Comparison of ENCODE assay signal across 9 mouse cellular contexts in genomic region chr9:40858461-40859160, GRCm38 (mm10). TPM values are rescaled to one million over a fixed set of nuclear protein-coding genes. Genes with fewer than 3 reads are reported as not detected.
DNase-seq lines count a peak whose midpoint lies in the region; ATAC-seq lines count a peak whose summit lies in the region.
"Had no signal": no experiment of that assay in that cellular context is flagged by ENCODE, and none has a peak within 500 bp of the region (broad histone marks: within the 10 kb centered on the region; RNA-seq: fewer than 3 reads in every experiment).

No protein-coding gene starts in this region.

- DNase-seq in heart, adult 11 months, result no peak
- DNase-seq in MN1 (ENCODE audit: low spot score), result peak; percentile 11
- no peak for DNase-seq in thymus, postnatal 10 days (ENCODE audit: low spot score in 2 of 2)
- no peak for DNase-seq in kidney, postnatal 4 days

- 12% methylated on average over 21 of the region's 21 CpGs for WGBS in heart, embryonic 13.5 days
- WGBS in forebrain, embryonic 15.5 days, result 2% methylated on average over 21 of the region's 21 CpGs
- 13% methylated on average over 21 of the region's 21 CpGs for WGBS in macrophage (ENCODE audit: missing documents)

- peak overlapping the region; percentile 46 for H3K4me3 ChIP-seq in heart, embryonic 13.5 days
- peak overlapping the region; percentile 30 for H3K4me3 ChIP-seq in forebrain, embryonic 15.5 days
- peak overlapping the region; percentile 17; the same call in 1 of the 2 replicates for H3K4me3 ChIP-seq in macrophage (ENCODE audit: inconsistent target)

- H3K9ac ChIP-seq in heart, embryonic 13.5 days, result peak overlapping the region; percentile 52; the same call in 1 of the 2 replicates
- H3K9ac ChIP-seq in forebrain, embryonic 15.5 days (replicated peaks), result peak overlapping the region; percentile 19

- ATAC-seq in heart, embryonic 13.5 days (ENCODE audit: extremely low read depth, insufficient number of reproducible peaks, low FRiP score, low TSS enrichment), result no peak
- ATAC-seq in forebrain, embryonic 15.5 days (replicated peaks), result peak; percentile 71; the same call in 1 of the 2 replicates
- ATAC-seq in megakaryocyte-erythroid progenitor cell, adult 5-6 weeks (replicated peaks; ENCODE audit: low FRiP score, low TSS enrichment, poor library complexity, severe bottlenecking), result no peak

- peaks cover 52% of the 10 kb centered on the region for H3K27me3 ChIP-seq in heart, embryonic 13.5 days (replicated peaks)
- H3K27me3 ChIP-seq in forebrain, embryonic 15.5 days, result peaks cover 77% of the 10 kb centered on the region

- peaks cover 4% of the 10 kb centered on the region for H3K4me1 ChIP-seq in heart, embryonic 13.5 days
- H3K4me1 ChIP-seq in forebrain, embryonic 15.5 days, result peaks cover 4% of the 10 kb centered on the region; the same call in 1 of the 2 replicates

- H3K4me2 ChIP-seq in heart, embryonic 13.5 days, result peak overlapping the region; percentile 74
- peak overlapping the region; percentile 49 for H3K4me2 ChIP-seq in forebrain, embryonic 15.5 days (replicated peaks)

- no peaks in the 10 kb centered on the region for H3K9me3 ChIP-seq in heart, embryonic 13.5 days
- H3K9me3 ChIP-seq in forebrain, embryonic 15.5 days, result no peaks in the 10 kb centered on the region

- H3K36me3 ChIP-seq in heart, embryonic 13.5 days, result no peaks in the 10 kb centered on the region
- H3K36me3 ChIP-seq in forebrain, embryonic 15.5 days, result no peaks in the 10 kb centered on the region
- H3K36me3 ChIP-seq in macrophage (ENCODE audit: inconsistent target), result no peaks in the 10 kb centered on the region

- H3K27ac ChIP-seq in heart, embryonic 13.5 days (replicated peaks), result no peak overlapping the region
- no peak overlapping the region for H3K27ac ChIP-seq in forebrain, embryonic 15.5 days (replicated peaks)
- H3K27ac ChIP-seq in macrophage, result no peak overlapping the region

- H3K79me2 ChIP-seq in macrophage (ENCODE audit: inconsistent target), result no peaks in the 10 kb centered on the region

RNA-seq across cellular contexts. Expression of gene Bsx, which starts 15.3 kb away (rescaled TPM):
- not detected in 2 replicates for polyA plus RNA-seq in heart, embryonic 13.5 days (2015; fragmentation: Nextera tagmentation; extraction: Ambion mirVana)
- polyA plus RNA-seq in forebrain, embryonic 15.5 days (2015; fragmentation: Nextera tagmentation; extraction: Ambion mirVana), result 0.91 and 2.9 TPM in 2 replicates
- total RNA-seq in macrophage (2018; cell fraction: chromatin; rRNA removed), result not detected
- total RNA-seq in macrophage (2018; cell fraction: cytosol; rRNA removed), result not detected
- not detected for total RNA-seq in macrophage (2018; cell fraction: nucleus; rRNA removed)
- not detected in 3 replicates for polyA plus RNA-seq in macrophage (2018)
- not detected in 2 replicates for total RNA-seq in megakaryocyte-erythroid progenitor cell, adult 5-6 weeks (2014; fragmentation: Nextera tagmentation)
- not detected in 2 replicates for total RNA-seq in megakaryocyte-erythroid progenitor cell, adult 5-6 weeks (2017)
- total RNA-seq: MEL had no signal

RNA-seq across cellular contexts. Expression of gene Hspa8, which starts 57.8 kb away (rescaled TPM):
- polyA plus RNA-seq in heart, embryonic 13.5 days (2015; fragmentation: Nextera tagmentation; extraction: Ambion mirVana), result 1,787 and 2,104 TPM in 2 replicates
- polyA plus RNA-seq in forebrain, embryonic 15.5 days (2015; fragmentation: Nextera tagmentation; extraction: Ambion mirVana), result 3,198 TPM in 2 replicates
- total RNA-seq in macrophage (2018; cell fraction: chromatin; rRNA removed), result 100 to 1,000 TPM; 183 to 800 (median 346) TPM
- 1,000 to 10,000 TPM; 1,453 to 2,341 (median 1,907) TPM for total RNA-seq in macrophage (2018; cell fraction: cytosol; rRNA removed)
- 1,000 to 10,000 TPM in 10 of 26 experiments, 100 to 1,000 TPM in 16; 433 to 1,679 (median 948) TPM for total RNA-seq in macrophage (2018; cell fraction: nucleus; rRNA removed)
- polyA plus RNA-seq in macrophage (2018), result 1,550 to 2,580 TPM (median 2,450 TPM) in 3 replicates
- 3,454 and 3,626 TPM in 2 replicates for total RNA-seq in megakaryocyte-erythroid progenitor cell, adult 5-6 weeks (2014; fragmentation: Nextera tagmentation)
- total RNA-seq in megakaryocyte-erythroid progenitor cell, adult 5-6 weeks (2017), result 5,878 and 7,940 TPM in 2 replicates
